Mouse (Mus musculus): ENCODE measurements at regions not wholly inside any gene's neighbourhood (a gene's known extent, or its start where the extent isn't known, plus 50 kb on each side); places are given as distances from the start of the nearest gene placed in this dataset.

DNA sequence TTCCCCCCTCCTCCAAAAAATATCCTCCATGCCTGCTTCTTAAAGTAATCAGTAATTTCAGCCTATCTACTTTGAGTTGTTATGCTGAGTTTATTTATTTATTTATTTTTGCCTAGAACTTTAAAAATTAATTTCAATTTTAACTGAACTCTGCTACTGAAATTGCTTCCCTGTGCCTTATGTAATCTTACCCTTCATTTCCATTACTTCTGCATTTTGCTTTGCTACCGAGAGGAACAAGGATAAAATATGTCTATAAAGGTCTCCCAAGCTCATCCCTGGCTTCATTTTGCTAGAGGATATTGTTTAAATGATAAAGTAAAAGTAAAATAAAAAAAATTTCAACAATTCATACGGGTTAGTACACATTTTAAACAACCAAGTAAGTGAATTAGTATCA, 216.3 kb downstream of the Kcnj2 start:
- Histone ChIP-seq H3K4me1 (peaks cover 4% of the 10 kb centered on the region; the same call in 1 of the 2 replicates), H3K27ac (replicated peaks) (no peak overlapping the region)

GRCm38 (mm10) chr11:111290537-111290936, 224.6 kb downstream of the Kcnj2 start:
- Histone ChIP-seq H3K4me2 (replicated peaks) (no peak overlapping the region), H3K27me3 (no peaks in the 10 kb centered on the region), H3K9ac (replicated peaks) (no peak overlapping the region), H3K36me3 (no peaks in the 10 kb centered on the region), H3K27ac (replicated peaks) (no peak overlapping the region), H3K9me3 (peaks cover 7% of the 10 kb centered on the region), H3K4me1 (no peaks in the 10 kb centered on the region), H3K4me3 (no peak overlapping the region)
- ATAC-seq (ENCODE audit: low FRiP score, low read depth), result no peak

More for the DNA sequence above, 216.3 kb downstream of the Kcnj2 start:
- no peak overlapping the region for H3K4me3 ChIP-seq
- no peaks in the 10 kb centered on the region for H3K36me3 ChIP-seq
- no peaks in the 10 kb centered on the region for H3K27me3 ChIP-seq
- H3K4me2 ChIP-seq (replicated peaks), result no peak overlapping the region
- H3K9me3 ChIP-seq, result no peaks in the 10 kb centered on the region
- no peak for ATAC-seq (ENCODE audit: low FRiP score, low read depth)
- no peak overlapping the region for H3K9ac ChIP-seq (replicated peaks)
- 70% methylated on average over 2 of the region's 2 CpGs for WGBS

- no peak overlapping the region for H3K27ac ChIP-seq (replicated peaks)
- peak overlapping the region; percentile 16; the same call in 1 of the 2 replicates for H3K4me3 ChIP-seq
- peak overlapping the region; percentile 45 for H3K4me2 ChIP-seq (replicated peaks)
- no peaks in the 10 kb centered on the region for H3K36me3 ChIP-seq
- 11% methylated on average over 9 of the region's 9 CpGs for WGBS
- H3K27me3 ChIP-seq, result no peaks in the 10 kb centered on the region
- H3K4me1 ChIP-seq, result peaks cover 6% of the 10 kb centered on the region; the same call in 1 of the 2 replicates
- ATAC-seq (ENCODE audit: low FRiP score, low read depth), result peak; percentile 83
- peaks cover 7% of the 10 kb centered on the region for H3K9me3 ChIP-seq
- H3K9ac ChIP-seq (replicated peaks), result no peak overlapping the region
These were observed 230.4 kb downstream of the Kcnj2 start for GRCm38 (mm10) chr11:111296309-111296721.

DNA sequence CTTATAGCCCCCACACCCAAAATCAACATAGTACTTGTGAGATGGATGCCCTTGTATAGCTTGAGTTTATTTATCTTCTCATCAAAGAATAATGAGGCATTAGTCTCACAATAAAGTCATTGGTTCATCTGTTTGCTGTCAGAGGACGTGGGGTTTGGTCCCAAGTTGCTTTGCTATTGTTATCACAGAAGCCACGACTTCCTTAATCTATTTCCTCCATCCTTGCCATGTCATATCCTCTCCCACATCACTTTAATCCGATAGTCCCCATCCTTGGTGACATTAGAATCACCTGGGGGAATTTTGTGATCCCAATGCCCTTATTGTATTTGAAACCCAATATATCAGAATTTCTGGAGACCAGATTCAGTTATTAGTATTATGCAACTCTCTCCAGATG, 246.8 kb downstream of the Kcnj2 start:
- 57% methylated on average over 3 of the region's 3 CpGs for WGBS
- H3K36me3 ChIP-seq, result no peaks in the 10 kb centered on the region
- no peaks in the 10 kb centered on the region for H3K27me3 ChIP-seq
- no peaks in the 10 kb centered on the region for H3K9me3 ChIP-seq
- no peak overlapping the region for H3K4me2 ChIP-seq (replicated peaks)
- H3K9ac ChIP-seq (replicated peaks), result no peak overlapping the region
- H3K4me1 ChIP-seq, result no peaks in the 10 kb centered on the region
- no peak overlapping the region for H3K27ac ChIP-seq (replicated peaks)
- no peak overlapping the region for H3K4me3 ChIP-seq
- no peak for ATAC-seq (ENCODE audit: low FRiP score, low read depth)

DNA sequence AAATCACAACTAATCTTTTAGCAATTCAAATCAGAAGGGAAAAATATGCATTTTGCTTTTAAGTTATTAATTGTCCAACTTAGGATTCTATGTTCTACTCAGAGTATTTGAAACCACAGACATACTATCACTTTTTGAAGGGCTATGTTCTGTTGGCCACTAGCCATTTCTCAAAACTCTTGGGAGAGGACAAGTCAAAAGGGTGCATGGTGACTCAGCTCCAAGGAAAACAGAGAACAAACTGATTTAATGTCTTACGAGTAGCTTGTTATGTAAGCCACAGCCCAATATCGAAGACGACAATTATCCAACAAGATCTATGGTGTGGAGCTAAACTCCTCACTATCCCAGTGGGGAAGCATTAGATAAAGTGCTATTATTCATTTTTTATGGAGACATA, 247.6 kb downstream of the Kcnj2 start:
- 89% methylated on average over 3 of the region's 3 CpGs for WGBS
- Histone ChIP-seq H3K36me3 (no peaks in the 10 kb centered on the region), H3K27ac (replicated peaks) (no peak overlapping the region), H3K4me1 (no peaks in the 10 kb centered on the region), H3K9me3 (no peaks in the 10 kb centered on the region), H3K4me3 (no peak overlapping the region), H3K27me3 (no peaks in the 10 kb centered on the region), H3K9ac (replicated peaks) (no peak overlapping the region), H3K4me2 (replicated peaks) (no peak overlapping the region)
- no peak for ATAC-seq (ENCODE audit: low FRiP score, low read depth)

DNA sequence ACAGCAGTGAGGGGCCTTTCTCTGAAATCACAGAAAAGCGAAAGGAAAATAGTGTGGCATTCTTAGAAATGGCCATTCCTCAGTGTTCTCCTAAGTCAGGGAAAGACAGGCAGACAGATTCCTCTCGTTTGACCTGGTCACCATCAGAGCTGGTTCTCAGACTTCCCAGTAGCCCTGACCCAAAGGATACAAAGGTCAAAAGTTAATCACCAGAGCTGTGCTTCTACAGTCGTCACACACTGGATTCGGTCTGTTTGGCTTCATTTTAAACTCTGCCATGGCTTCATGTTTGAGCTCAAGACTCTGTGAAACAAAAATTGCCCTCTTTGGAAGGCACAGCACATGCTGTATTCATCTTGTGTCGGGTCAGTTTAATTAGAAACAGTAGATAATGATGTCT, 255.6 kb downstream of the Kcnj2 start:
- Histone ChIP-seq H3K36me3 (no peaks in the 10 kb centered on the region), H3K9me3 (no peaks in the 10 kb centered on the region), H3K27ac (replicated peaks) (no peak overlapping the region), H3K4me1 (no peaks in the 10 kb centered on the region), H3K4me2 (replicated peaks) (no peak overlapping the region), H3K9ac (replicated peaks) (no peak overlapping the region), H3K27me3 (no peaks in the 10 kb centered on the region), H3K4me3 (no peak overlapping the region)
- ATAC-seq (ENCODE audit: low FRiP score, low read depth), result no peak
- WGBS, result 59% methylated on average over 5 of the region's 5 CpGs

GRCm38 (mm10) chr11:111324453-111325010, 258.6 kb downstream of the Kcnj2 start:
- no peak overlapping the region for H3K27ac ChIP-seq (replicated peaks)
- H3K9ac ChIP-seq (replicated peaks), result no peak overlapping the region
- no peaks in the 10 kb centered on the region for H3K4me1 ChIP-seq
- no peaks in the 10 kb centered on the region for H3K9me3 ChIP-seq
- no peaks in the 10 kb centered on the region for H3K36me3 ChIP-seq
- ATAC-seq (ENCODE audit: low FRiP score, low read depth), result no peak
- no peak overlapping the region for H3K4me2 ChIP-seq (replicated peaks)
- no peaks in the 10 kb centered on the region for H3K27me3 ChIP-seq
- WGBS, result 79% methylated on average over 5 of the region's 5 CpGs
- no peak overlapping the region for H3K4me3 ChIP-seq

- H3K4me2 ChIP-seq (replicated peaks), result no peak overlapping the region
- H3K4me1 ChIP-seq, result no peaks in the 10 kb centered on the region
- no peaks in the 10 kb centered on the region for H3K9me3 ChIP-seq
- H3K4me3 ChIP-seq, result no peak overlapping the region
- H3K9ac ChIP-seq (replicated peaks), result no peak overlapping the region
- ATAC-seq (ENCODE audit: low FRiP score, low read depth), result no peak
- 87% methylated on average over 3 of the region's 3 CpGs for WGBS
- no peaks in the 10 kb centered on the region for H3K36me3 ChIP-seq
- no peak overlapping the region for H3K27ac ChIP-seq (replicated peaks)
- H3K27me3 ChIP-seq, result no peaks in the 10 kb centered on the region
These were observed 261.0 kb downstream of the Kcnj2 start for GRCm38 (mm10) chr11:111326915-111327314.

DNA sequence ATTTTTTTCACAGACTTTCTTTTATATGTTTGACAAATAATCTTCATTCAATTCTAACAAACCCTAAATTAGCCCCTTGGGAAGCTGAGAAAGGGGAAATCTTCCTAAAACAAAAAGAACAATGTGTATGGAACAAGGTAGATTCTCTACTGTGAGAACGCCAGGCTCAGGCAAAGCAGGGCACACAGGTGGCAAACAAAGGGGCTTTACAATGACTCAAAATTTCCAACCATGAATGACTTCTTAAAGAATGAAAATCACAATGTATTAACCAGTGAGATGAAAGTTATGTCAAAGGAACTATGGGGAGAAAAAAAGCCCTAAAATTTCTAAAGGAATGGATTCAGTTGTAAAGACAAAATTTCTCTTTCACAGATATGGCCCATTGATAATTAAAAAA, 262.3 kb downstream of the Kcnj2 start:
- no peaks in the 10 kb centered on the region for H3K4me1 ChIP-seq
- no peak overlapping the region for H3K4me3 ChIP-seq
- ATAC-seq (ENCODE audit: low FRiP score, low read depth), result no peak
- no peaks in the 10 kb centered on the region for H3K9me3 ChIP-seq
- WGBS, result 53% methylated on average over 1 of the region's 1 CpGs
- H3K27me3 ChIP-seq, result no peaks in the 10 kb centered on the region
- H3K4me2 ChIP-seq (replicated peaks), result no peak overlapping the region
- no peaks in the 10 kb centered on the region for H3K36me3 ChIP-seq
- no peak overlapping the region for H3K27ac ChIP-seq (replicated peaks)
- H3K9ac ChIP-seq (replicated peaks), result no peak overlapping the region

DNA sequence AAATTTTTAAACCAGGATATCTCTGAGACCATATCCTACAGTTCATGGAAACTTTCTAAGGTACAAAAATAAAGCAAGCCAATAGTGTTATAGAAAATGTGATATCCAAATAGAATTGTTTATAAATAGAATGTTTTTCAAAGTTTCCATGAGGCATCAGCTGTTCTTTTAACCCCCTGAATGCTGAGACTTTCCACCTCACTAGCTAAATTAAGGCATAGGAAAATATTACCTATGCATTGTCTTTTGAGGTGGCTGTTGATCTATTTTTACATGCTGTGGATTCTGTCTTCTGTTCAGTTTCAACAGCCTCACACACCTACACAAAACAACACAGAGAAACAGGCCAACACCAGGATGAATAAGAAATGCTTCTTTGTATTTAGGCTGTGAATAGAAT, 265.6 kb downstream of the Kcnj2 start:
- Histone ChIP-seq H3K9ac (replicated peaks) (no peak overlapping the region), H3K4me3 (no peak overlapping the region), H3K9me3 (no peaks in the 10 kb centered on the region), H3K27ac (replicated peaks) (no peak overlapping the region), H3K36me3 (no peaks in the 10 kb centered on the region), H3K4me1 (no peaks in the 10 kb centered on the region), H3K4me2 (replicated peaks) (no peak overlapping the region), H3K27me3 (no peaks in the 10 kb centered on the region)
- ATAC-seq (ENCODE audit: low FRiP score, low read depth), result no peak

DNA sequence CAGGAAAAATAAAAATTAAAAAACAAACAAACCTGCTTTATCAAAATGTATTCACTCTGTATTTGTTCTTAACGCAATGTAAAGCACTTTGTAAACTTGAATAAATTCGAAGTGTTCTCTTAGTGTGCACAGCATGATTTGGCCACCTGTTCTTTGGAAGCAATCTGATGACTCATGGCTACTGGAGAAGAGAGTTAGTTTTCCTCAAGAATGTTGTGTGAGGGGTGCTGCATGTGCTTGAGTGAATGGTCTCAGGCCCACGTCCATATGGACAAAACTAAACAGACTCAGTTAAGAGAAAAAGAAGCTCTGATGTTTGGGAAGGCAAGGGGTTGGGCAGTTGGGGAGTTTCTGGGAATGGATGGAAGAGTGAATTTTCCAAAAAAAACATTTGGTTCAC, 267.1 kb downstream of the Kcnj2 start:
- Histone ChIP-seq H3K4me2 (replicated peaks) (no peak overlapping the region), H3K27ac (replicated peaks) (no peak overlapping the region), H3K36me3 (no peaks in the 10 kb centered on the region), H3K4me3 (no peak overlapping the region), H3K9me3 (no peaks in the 10 kb centered on the region), H3K4me1 (no peaks in the 10 kb centered on the region), H3K27me3 (no peaks in the 10 kb centered on the region), H3K9ac (replicated peaks) (no peak overlapping the region)
- no peak for ATAC-seq (ENCODE audit: low FRiP score, low read depth)
- 87% methylated on average over 3 of the region's 3 CpGs for WGBS

GRCm38 (mm10) chr11:111347562-111347961, 281.6 kb downstream of the Kcnj2 start:
- no peaks in the 10 kb centered on the region for H3K4me1 ChIP-seq
- WGBS, result 9% methylated on average over 1 of the region's 1 CpGs
- H3K9ac ChIP-seq (replicated peaks), result no peak overlapping the region
- no peaks in the 10 kb centered on the region for H3K36me3 ChIP-seq
- no peak overlapping the region for H3K4me2 ChIP-seq (replicated peaks)
- H3K9me3 ChIP-seq, result no peaks in the 10 kb centered on the region
- no peak for ATAC-seq (ENCODE audit: low FRiP score, low read depth)
- H3K4me3 ChIP-seq, result no peak overlapping the region
- H3K27ac ChIP-seq (replicated peaks), result no peak overlapping the region
- no peaks in the 10 kb centered on the region for H3K27me3 ChIP-seq

DNA sequence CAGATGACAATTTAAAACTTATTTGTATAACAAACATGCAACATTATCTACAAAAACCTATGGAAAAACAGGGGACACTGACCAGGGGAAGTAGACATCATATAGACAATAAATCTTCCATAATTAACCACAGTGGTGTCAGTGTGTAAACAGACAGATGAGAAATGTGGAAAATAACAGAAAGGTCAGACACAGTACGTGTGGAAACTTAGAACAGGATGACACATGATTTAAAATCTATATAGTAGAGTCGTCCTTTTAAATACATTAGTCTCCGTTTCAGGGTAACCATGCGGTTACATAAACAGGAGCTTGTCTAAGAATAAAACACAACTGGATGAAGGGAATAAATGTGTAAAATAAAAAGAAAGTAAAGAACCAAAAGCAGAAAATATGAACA, 284.1 kb downstream of the Kcnj2 start:
- Histone ChIP-seq H3K9me3 (no peaks in the 10 kb centered on the region), H3K27ac (replicated peaks) (no peak overlapping the region), H3K4me1 (no peaks in the 10 kb centered on the region), H3K4me3 (no peak overlapping the region), H3K27me3 (no peaks in the 10 kb centered on the region), H3K9ac (replicated peaks) (no peak overlapping the region), H3K36me3 (no peaks in the 10 kb centered on the region), H3K4me2 (replicated peaks) (no peak overlapping the region)
- no peak for ATAC-seq (ENCODE audit: low FRiP score, low read depth)
- 86% methylated on average over 4 of the region's 4 CpGs for WGBS
